Mouse (Mus musculus): ENCODE data around the gene Osbpl10.
A peak's percentile ranks its signal among the peaks of the same experiment; 100 is the strongest.

DNA sequence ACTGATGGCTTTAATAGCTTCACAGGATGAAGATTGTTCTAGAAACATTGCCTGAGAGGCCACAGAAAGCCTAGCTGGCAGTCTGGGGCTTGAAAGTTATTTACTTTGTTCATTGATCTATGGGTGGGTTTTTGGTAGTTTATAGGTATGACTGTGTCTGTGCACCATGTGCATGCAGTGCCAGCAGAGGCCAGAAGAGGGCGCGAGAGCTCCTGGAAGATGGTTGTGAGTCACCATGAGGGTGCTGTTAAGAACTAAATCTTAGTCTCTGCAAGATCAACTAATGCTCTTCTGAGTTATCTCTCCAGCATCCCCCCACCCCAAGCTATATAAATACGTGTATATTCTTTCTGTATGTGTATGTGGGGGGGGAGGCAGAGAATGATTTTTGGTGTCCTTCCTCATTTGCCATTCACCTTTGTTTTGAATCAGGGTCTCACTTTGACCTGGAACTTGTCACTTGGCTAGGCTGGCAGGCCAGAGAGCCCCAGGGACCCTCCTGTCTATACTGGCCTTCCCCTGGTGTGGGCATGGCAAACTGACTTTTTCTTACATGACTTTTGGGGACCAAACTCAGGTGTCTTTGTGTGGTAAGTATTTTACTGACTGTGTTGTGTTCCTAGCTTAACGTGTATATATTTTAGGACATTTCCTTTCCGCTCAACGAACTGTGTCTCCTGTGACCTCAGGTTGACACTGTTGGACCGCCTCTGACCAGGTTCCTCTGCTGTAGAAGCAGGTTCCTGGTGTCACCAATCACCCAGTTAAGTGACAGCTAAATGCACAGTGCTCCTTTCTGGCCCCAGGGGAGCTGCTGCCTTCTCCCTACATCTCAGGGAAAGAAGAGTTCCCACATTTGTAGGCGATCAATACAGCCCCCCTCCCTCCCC is 65.8 kb downstream of the Osbpl10 start:
- TF ChIP-seq CTCF (IDR thresholded peaks at IDR 0.05; ENCODE audit: low read depth) (peak; percentile 45), EP300 (IDR thresholded peaks at IDR 0.05; ENCODE audit: low read depth) (no peak)

Measured in liver, postnatal 0 days (tissue).